Mouse (Mus musculus): ENCODE measurements at regions not wholly inside any gene's neighbourhood (a gene's known extent, or its start where the extent isn't known, plus 50 kb on each side); places are given as distances from the start of the nearest gene placed in this dataset.

DNA sequence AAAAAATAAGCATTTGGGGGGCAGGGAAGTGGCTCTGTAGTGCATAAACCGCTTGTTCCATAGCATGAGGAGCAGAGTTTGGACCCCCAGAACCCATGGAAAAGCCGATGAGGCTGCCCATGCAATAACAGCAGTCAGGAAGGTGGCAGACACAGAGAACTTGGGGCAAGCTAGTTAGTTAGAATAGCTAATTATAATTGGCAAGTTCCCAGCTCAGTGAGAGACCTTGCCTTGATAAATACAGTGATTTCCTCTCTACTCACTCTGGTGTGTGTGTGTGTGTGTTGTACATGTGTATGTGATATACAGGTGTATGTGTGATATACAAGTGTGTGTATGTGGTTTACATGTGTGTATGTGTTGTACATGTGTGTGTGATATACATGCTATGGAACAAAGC is 226.4 kb downstream of the 3110018I06Rik start:
- Histone ChIP-seq H3K27me3 (ENCODE audit: control insufficient read depth, insufficient read depth, low read length) (no peaks in the 10 kb centered on the region), H3K4me3 (ENCODE audit: insufficient read depth, low read depth, low read length) (no peak overlapping the region), H3K27ac (replicated peaks; ENCODE audit: insufficient read depth, low read depth, low read length) (no peak overlapping the region), H3K4me1 (ENCODE audit: control insufficient read depth, insufficient read depth, low read length) (no peaks in the 10 kb centered on the region), H3K9ac (ENCODE audit: low read depth, low read length) (no peak overlapping the region), H3K36me3 (ENCODE audit: control insufficient read depth, insufficient read depth, low read length) (no peaks in the 10 kb centered on the region), H3K79me2 (ENCODE audit: control insufficient read depth, insufficient read depth, low read length) (no peaks in the 10 kb centered on the region)
- DNase-seq (ENCODE audit: extremely low read depth, low read depth, low spot score) = no peak
- TF ChIP-seq CTCF (IDR thresholded peaks at IDR 0.05; ENCODE audit: low read depth, low read length) (no peak), POLR2A (IDR thresholded peaks at IDR 0.05; ENCODE audit: extremely low read depth, insufficient read depth, low read length) (no peak)
- WGBS = 86% methylated on average over 2 of the region's 2 CpGs

DNA sequence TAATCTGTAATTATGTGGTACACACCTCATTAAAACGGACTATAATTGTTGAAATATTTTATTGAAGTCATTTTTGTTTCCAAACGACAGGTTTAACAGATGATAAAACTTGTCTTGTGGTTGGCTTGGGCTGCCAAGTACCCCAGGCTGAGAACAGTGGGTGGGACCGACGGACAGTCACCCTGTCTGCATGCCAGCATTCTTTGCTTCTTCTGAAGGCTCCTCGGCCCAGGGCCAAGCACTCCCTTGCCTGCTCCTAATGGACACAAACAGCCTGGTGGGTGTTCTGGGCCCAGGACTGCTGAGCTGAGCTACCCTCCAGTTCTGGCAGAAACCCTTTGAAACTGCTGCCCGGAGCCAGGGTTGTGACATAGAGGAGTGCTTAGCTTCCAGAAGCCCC is 227.4 kb downstream of the 3110018I06Rik start:
- Histone ChIP-seq H3K9ac (ENCODE audit: low read depth, low read length) (no peak overlapping the region), H3K4me3 (ENCODE audit: insufficient read depth, low read depth, low read length) (no peak overlapping the region), H3K27me3 (ENCODE audit: control insufficient read depth, insufficient read depth, low read length) (no peaks in the 10 kb centered on the region), H3K27ac (replicated peaks; ENCODE audit: insufficient read depth, low read depth, low read length) (no peak overlapping the region), H3K36me3 (ENCODE audit: control insufficient read depth, insufficient read depth, low read length) (no peaks in the 10 kb centered on the region), H3K4me1 (ENCODE audit: control insufficient read depth, insufficient read depth, low read length) (no peaks in the 10 kb centered on the region), H3K79me2 (ENCODE audit: control insufficient read depth, insufficient read depth, low read length) (no peaks in the 10 kb centered on the region)
- TF ChIP-seq POLR2A (IDR thresholded peaks at IDR 0.05; ENCODE audit: extremely low read depth, insufficient read depth, low read length) (no peak), CTCF (IDR thresholded peaks at IDR 0.05; ENCODE audit: low read depth, low read length) (no peak)
- 76% methylated on average over 6 of the region's 6 CpGs for WGBS
- DNase-seq (ENCODE audit: extremely low read depth, low read depth, low spot score) = no peak

- no peak overlapping the region for H3K9ac ChIP-seq (ENCODE audit: low read depth, low read length)
- H3K27ac ChIP-seq (replicated peaks; ENCODE audit: insufficient read depth, low read depth, low read length) = no peak overlapping the region
- no peaks in the 10 kb centered on the region for H3K36me3 ChIP-seq (ENCODE audit: control insufficient read depth, insufficient read depth, low read length)
- no peak for TF ChIP-seq CTCF (IDR thresholded peaks at IDR 0.05; ENCODE audit: low read depth, low read length)
- TF ChIP-seq POLR2A (IDR thresholded peaks at IDR 0.05; ENCODE audit: extremely low read depth, insufficient read depth, low read length) = no peak
- no peaks in the 10 kb centered on the region for H3K27me3 ChIP-seq (ENCODE audit: control insufficient read depth, insufficient read depth, low read length)
- H3K4me3 ChIP-seq (ENCODE audit: insufficient read depth, low read depth, low read length) = no peak overlapping the region
- H3K79me2 ChIP-seq (ENCODE audit: control insufficient read depth, insufficient read depth, low read length) = no peaks in the 10 kb centered on the region
- H3K4me1 ChIP-seq (ENCODE audit: control insufficient read depth, insufficient read depth, low read length) = no peaks in the 10 kb centered on the region
- peak; percentile 2 for DNase-seq (ENCODE audit: extremely low read depth, low read depth, low spot score)
- 79% methylated on average over 6 of the region's 6 CpGs for WGBS
Measured at GRCm38 (mm10) chr12:107720941-107721340, 232.5 kb downstream of the 3110018I06Rik start.

DNA sequence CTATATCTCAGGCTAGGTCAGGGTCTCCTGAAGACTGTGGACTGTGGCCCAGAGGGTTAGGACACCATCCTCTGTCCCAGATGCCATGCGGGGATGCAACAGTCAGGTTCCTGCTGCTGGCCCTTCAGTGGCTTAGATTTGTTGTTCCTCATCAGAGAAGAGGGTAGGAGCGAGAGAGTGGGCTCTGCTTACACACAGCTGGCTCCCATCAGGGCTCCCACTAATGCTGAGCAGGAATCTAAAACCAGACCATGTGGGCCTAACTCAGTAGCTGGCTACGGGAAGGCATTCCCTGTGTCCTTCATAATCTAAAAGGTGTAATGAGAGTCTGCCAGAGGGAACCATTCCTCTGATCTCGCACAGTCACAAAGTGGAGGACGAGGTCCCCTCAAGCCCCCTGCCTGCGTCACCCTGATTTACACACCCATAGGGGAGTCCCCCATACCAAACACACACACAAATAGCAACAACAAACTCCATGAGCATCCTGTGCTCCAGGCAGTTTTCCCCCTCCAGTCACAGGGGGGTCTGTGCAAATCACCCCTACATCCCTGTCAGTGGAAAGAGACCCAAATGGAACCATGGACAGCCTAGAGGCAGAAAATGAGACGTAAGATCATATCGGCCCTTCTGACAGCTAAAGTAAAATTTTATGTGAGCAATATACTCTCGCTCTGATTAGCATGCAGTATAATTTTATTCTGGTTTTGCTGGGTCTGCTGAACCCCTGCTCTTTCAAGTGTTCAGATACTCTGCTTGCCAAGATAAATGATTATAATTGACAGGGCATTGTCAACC is 234.8 kb downstream of the 3110018I06Rik start:
- Histone ChIP-seq H3K79me2 (ENCODE audit: control insufficient read depth, insufficient read depth, low read length) (no peaks in the 10 kb centered on the region), H3K9ac (ENCODE audit: low read depth, low read length) (no peak overlapping the region), H3K4me3 (ENCODE audit: insufficient read depth, low read depth, low read length) (no peak overlapping the region), H3K27me3 (ENCODE audit: control insufficient read depth, insufficient read depth, low read length) (no peaks in the 10 kb centered on the region), H3K27ac (replicated peaks; ENCODE audit: insufficient read depth, low read depth, low read length) (no peak overlapping the region), H3K4me1 (ENCODE audit: control insufficient read depth, insufficient read depth, low read length) (no peaks in the 10 kb centered on the region), H3K36me3 (ENCODE audit: control insufficient read depth, insufficient read depth, low read length) (no peaks in the 10 kb centered on the region)
- no peak for DNase-seq (ENCODE audit: extremely low read depth, low read depth, low spot score)
- no peak for TF ChIP-seq POLR2A (IDR thresholded peaks at IDR 0.05; ENCODE audit: extremely low read depth, insufficient read depth, low read length)
- WGBS = 85% methylated on average over 9 of the region's 9 CpGs

DNA sequence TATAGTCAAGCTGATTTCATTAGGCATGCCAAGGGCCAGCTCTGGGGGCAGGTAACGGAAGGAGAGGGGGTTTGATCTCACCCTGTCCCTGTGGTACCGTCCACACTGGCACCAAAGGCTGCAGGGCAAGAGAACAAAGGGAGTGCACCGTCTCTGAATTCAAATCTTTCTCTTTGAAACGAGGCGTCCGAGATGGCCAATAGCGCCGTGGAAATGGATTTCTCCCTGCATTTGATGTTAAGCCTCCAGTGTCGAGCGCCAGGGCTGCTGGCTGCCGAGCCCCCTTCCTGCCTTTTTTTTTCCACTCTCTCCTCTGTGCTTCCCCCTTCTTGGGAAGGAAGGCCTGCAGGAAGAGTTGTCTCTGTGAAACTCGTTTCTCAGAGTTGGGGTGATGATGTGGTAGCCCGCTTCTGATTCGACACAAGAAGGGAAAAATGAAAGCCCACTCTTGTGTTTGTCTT is 235.5 kb downstream of the 3110018I06Rik start:
- H3K79me2 ChIP-seq (ENCODE audit: control insufficient read depth, insufficient read depth, low read length) = no peaks in the 10 kb centered on the region
- H3K27me3 ChIP-seq (ENCODE audit: control insufficient read depth, insufficient read depth, low read length) = no peaks in the 10 kb centered on the region
- H3K4me1 ChIP-seq (ENCODE audit: control insufficient read depth, insufficient read depth, low read length) = no peaks in the 10 kb centered on the region
- TF ChIP-seq POLR2A (IDR thresholded peaks at IDR 0.05; ENCODE audit: extremely low read depth, insufficient read depth, low read length) (no peak), CTCF (IDR thresholded peaks at IDR 0.05; ENCODE audit: low read depth, low read length) (no peak)
- H3K27ac ChIP-seq (replicated peaks; ENCODE audit: insufficient read depth, low read depth, low read length) = no peak overlapping the region
- H3K4me3 ChIP-seq (ENCODE audit: insufficient read depth, low read depth, low read length) = no peak overlapping the region
- no peaks in the 10 kb centered on the region for H3K36me3 ChIP-seq (ENCODE audit: control insufficient read depth, insufficient read depth, low read length)
- DNase-seq (ENCODE audit: extremely low read depth, low read depth, low spot score) = no peak
- H3K9ac ChIP-seq (ENCODE audit: low read depth, low read length) = no peak overlapping the region
- whole genome bisulfite sequencing = 73% methylated on average over 14 of the region's 14 CpGs

- Histone ChIP-seq H3K27me3 (ENCODE audit: control insufficient read depth, insufficient read depth, low read length) (no peaks in the 10 kb centered on the region), H3K79me2 (ENCODE audit: control insufficient read depth, insufficient read depth, low read length) (no peaks in the 10 kb centered on the region), H3K27ac (replicated peaks; ENCODE audit: insufficient read depth, low read depth, low read length) (no peak overlapping the region), H3K36me3 (ENCODE audit: control insufficient read depth, insufficient read depth, low read length) (no peaks in the 10 kb centered on the region), H3K9ac (ENCODE audit: low read depth, low read length) (no peak overlapping the region), H3K4me3 (ENCODE audit: insufficient read depth, low read depth, low read length) (no peak overlapping the region), H3K4me1 (ENCODE audit: control insufficient read depth, insufficient read depth, low read length) (no peaks in the 10 kb centered on the region)
- TF ChIP-seq CTCF (IDR thresholded peaks at IDR 0.05; ENCODE audit: low read depth, low read length) = no peak
- TF ChIP-seq POLR2A (IDR thresholded peaks at IDR 0.05; ENCODE audit: extremely low read depth, insufficient read depth, low read length) = no peak
- no peak for DNase-seq (ENCODE audit: extremely low read depth, low read depth, low spot score)
- 30% methylated on average over 8 of the region's 8 CpGs for WGBS
Measured at GRCm38 (mm10) chr12:107724467-107724866, 236.0 kb downstream of the 3110018I06Rik start.
